Mouse (Mus musculus): ENCODE results near the gene Fem1b.

Fem1b gene

GRCm38 (mm10) chr9:62781965-62782364 is 29.8 kb downstream of the Fem1b start:
- DNase-seq (ENCODE audit: low read depth) = no peak

DNA sequence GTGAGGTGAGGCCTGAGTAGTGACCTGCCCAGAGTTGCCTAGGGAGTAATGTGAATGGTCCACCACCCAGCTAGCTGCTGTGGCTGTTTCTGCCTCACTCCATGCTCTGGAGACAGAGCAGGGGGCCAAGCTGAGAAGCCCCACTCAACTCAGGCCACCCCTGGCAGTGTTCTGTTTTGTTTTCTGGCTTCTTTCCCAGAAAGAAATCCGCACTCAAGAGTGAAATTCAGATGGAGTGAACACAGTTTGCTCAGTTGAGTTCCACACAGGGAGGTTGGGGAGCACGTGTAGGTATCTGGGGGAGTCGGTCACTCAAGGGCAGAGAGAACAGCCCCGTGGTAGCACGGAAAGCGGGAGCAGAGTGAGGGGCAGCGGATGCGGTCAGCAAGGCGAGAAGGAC is 33.0 kb downstream of the Fem1b start:
- no peak for DNase-seq (ENCODE audit: low read depth)

DNA sequence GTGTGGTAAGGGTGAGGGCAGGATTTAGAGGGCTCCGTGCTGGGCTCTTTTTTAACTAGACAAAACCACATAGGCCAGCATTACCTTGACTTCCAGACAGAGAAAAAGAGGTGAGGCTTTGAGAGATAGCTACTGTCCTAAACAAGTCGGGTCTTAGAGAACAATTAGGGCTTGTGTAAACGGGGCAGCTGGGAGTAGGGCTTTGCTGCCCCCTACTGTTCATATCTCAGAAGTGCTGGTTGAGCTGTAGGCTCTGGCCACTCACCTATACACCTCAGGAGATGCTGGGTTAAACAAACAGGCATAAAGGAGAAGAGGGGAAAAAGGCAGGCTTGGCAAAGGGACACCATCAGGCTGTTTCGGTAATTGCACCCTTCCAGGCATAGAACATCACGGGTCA is 34.3 kb downstream of the Fem1b start:
- peak; percentile 50 for DNase-seq (ENCODE audit: low read depth)

DNA sequence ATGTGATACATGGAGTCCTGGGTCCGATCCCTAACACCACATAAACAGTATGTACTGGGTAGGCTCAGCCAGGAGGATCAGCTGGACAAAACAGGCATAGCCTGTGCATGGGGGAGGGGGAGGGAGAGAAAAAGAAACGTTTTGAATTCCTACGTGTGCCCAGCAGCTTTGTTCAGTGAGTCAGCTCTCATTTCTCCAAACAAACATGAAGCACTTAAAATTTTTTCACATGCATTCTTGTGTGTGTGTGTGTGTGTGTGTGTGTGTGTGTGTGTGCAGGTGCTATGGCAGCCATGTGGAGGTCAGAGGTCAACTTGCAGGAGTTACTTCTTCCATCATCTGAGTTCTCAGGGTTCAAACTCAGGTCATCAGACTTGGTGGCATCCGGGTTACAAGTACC is 36.3 kb downstream of the Fem1b start:
- DNase-seq (ENCODE audit: low read depth) = no peak

GRCm38 (mm10) chr9:62772746-62773145 is 39.0 kb downstream of the Fem1b start:
- no peak for DNase-seq (ENCODE audit: low read depth)

- DNase-seq (ENCODE audit: low read depth) = no peak
Observed at GRCm38 (mm10) chr9:62768361-62768760, 43.4 kb downstream of the Fem1b start.

DNA sequence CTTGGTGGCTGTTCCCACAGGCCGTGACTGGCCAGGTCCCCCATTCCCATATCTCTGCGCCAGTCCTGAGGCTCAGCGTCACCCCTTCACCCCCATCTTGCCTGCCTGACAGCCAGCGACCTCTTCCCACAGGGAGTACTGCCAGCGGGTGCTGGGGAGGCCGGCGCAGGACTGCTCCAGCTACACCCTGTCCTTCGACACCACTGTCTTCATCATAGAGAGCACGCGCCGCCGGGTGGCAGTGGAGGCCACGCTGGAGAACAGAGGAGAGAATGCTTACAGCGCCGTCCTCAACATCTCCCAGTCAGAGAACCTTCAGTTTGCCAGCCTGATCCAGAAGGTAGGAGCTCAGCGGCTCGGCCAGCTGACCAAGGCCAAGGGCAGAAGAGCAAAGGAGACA is 44.3 kb downstream of the Fem1b start:
- DNase-seq (ENCODE audit: low read depth) = no peak

- DNase-seq (ENCODE audit: low read depth) = no peak
Observed at GRCm38 (mm10) chr9:62765346-62765745, 46.4 kb downstream of the Fem1b start.

DNA sequence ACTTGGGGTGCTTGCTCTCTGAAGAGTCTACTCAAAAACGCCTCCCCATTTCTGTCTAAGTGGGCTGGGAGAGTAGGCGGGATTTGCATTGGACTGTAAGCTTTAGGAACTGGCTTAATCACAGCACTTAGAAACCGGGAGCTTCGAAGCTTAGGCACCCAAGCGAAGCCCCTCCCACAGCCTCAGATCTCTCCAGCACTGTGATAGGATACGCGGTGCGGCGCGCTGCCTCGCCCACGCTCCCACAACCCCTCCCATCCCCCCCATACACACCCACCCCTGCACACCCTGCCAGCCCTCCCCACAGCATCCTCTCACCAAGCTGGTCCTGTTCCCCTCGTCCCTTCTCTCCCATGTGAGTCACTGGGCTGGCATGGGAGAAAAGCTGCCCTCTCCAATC is 48.3 kb downstream of the Fem1b start:
- DNase-seq (ENCODE audit: low read depth) = no peak

DNA sequence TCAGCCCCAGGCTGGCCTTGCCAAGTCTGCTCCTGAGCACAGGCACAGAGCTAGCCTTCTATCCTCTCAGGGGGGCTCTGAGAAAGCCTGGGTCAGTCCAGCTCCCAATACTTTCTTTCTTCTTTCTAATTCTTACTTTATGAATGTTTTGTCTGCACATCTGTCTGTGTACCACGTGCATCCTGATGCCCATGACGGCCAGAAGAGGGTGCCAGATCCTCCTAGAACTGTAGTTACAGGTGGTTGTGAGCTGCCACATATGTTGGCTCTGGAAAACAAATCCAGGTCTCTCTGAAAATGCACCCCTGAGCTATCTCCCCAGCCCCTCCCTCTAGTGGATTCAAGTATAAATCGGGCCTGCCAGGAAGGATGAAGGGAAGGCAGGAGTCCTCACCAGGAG is 52.1 kb downstream of the Fem1b start:
- no peak for DNase-seq (ENCODE audit: low read depth)

DNA sequence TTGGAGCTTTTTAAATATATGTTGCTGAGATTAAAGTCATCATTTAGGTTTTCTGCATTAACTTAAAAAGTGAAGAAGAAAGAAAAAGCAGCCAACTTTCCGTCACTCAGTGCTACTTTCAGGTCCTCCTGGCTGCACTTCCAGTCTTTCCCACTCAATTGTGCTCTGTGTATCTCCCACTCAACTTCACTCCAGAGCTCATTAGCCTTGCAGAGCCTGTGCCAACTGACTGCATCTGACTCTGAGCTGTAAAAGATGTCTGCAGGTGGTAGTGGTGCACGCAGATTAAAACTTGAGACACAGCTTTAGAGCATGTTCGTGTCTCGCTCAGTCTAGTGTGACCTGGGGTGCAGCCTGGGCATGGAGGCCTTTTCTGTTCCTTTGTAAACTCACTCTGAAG is 53.4 kb downstream of the Fem1b start:
- DNase-seq (ENCODE audit: low read depth) = no peak

DNA sequence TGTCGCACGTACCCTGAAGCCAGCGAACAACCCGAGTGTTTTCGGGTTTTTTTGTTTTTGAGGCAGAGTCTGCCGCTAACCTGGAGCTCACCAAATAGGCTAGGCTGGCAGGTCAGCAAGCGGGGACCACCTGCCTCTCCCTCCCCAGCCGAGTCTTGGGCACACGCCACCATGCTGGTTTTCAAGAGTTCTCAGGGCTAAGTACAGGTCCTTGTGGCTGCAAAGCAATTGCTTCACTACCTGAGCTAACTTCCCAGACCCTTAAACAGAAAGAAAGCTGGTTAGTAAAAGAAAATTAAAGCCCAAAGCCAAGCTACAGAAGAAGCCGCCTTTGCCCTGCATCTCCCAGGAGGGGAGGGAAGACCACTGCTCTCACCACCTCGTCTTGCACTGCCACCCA is 61.4 kb downstream of the Fem1b start:
- no peak for DNase-seq (ENCODE audit: low read depth)

DNA sequence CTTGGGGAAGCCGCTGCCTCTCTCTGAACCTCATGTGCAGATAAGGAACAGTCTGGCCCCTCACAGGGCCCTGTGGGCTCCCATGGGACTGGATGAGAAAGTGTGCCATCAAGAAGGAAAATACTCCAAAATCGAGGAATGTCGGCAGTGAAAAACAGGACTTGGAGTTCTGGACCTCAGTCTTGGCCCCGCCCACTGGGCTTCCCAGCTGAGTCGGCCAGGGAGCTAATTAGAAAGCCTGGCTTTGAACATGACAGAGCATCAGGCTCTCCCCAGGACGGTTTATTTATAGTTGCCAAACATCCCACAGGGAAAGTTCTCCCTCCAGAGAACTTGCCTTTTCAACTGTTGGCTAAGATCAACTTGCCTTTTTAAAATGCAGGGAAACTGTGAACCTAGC is 62.1 kb downstream of the Fem1b start:
- DNase-seq (ENCODE audit: low read depth) = no peak

DNA sequence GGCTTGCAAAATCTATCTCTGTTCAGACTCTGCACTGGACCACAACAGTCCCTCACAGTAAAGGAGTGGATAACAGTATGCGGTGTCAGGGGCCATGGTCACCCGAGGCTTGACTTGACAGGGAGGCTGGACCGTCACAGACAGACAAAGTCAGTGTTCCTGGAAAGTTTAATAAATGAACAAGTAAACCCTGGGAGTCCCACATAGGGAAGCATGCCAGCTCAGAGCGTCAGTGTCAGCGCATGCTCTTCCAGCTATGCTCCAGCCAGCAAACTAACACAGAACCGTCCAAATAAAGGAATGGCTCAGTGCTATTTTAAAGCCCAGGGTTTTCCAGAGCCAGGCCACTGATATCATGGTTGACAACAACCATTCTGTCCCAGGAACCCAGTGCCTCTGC is 65.1 kb downstream of the Fem1b start:
- DNase-seq (ENCODE audit: low read depth) = no peak

- peak; percentile 38 for DNase-seq (ENCODE audit: low read depth)
Observed at GRCm38 (mm10) chr9:62744558-62745275, 67.0 kb downstream of the Fem1b start.
